Mouse (Mus musculus): ENCODE measurements around the gene St8sia2.

- TF ChIP-seq CTCF (IDR thresholded peaks at IDR 0.05; ENCODE audit: low read depth) (no peak), EP300 (IDR thresholded peaks at IDR 0.05; ENCODE audit: low read depth) (no peak)
Observed at GRCm38 (mm10) chr7:73962431-73962830, 51.1 kb downstream of the St8sia2 start.
